Mouse (Mus musculus) heart, postnatal 14 days (tissue): ENCODE measurements around the gene Wfikkn1. TPM values are rescaled to one million over a fixed set of nuclear protein-coding genes. Genes with fewer than 3 reads are reported as not detected.

Source experiments
- DNase-seq, 2 experiments: peaks; one replicate each; pipeline ENCODE4 v3.0.0; 2021 to 2022
- intact Hi-C: fragments of 180-260 bp; cut with DNase I; formaldehyde crosslinking; loops from one replicate; pipeline ENCODE4 v1.15.1; 2025
- long read RNA-seq, 2 experiments: library from polyadenylated mRNA; stranded (forward); transcript quantifications; one replicate each; pipeline ENCODE4 v2.0.0; 2021
- total RNA-seq, 2 experiments: library from RNA; stranded (reverse); gene quantifications; 2 replicates each; pipeline ENCODE4 v1.2.3; 2021

The Wfikkn1 gene
- total RNA-seq, result under 1 TPM; 0.91 to 1.00 TPM
- long read RNA-seq, experiment 1, result 0 reads
- long read RNA-seq, experiment 2, result 0 reads

DNA sequence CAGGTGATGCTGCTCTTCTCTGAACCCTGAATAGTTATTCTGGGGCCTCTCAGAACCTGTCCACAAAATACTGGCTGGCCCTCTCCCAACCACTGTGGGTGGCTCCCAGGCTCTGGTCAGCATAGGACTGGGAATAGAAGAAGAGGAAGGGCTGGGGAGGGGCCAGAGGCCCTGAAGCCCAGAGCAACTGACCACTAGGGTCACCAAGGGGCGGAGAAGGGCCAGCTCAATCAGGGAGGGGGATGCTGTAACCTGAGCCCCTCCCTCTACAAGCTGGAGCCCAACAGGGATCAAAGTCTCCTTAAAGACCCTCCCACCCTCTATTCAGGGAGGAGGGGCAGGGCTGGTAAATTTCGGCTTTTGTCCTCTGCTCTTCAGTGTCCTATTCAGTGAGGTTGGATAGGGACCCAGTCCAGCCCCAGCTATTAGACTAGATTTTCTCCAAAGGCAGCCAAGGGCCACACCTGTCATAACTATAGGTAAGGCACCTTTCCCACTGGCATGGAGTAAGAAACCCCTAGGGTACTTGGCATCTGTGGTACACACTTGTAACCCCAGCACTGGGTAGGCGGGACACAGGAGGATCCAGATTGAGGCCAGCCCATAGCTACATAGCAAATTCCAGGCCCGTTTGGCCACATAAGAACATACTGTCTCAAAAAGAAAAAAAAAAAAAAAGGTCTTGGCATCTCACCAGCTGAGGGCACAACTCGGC lies at the start of gene Wfikkn1:
TSS of gene Wfikkn1 (minus strand) at position 663 of the 715 bp plus-strand sequence.
- no peak for DNase-seq
- intact Hi-C loops, result no loop called here

DNA sequence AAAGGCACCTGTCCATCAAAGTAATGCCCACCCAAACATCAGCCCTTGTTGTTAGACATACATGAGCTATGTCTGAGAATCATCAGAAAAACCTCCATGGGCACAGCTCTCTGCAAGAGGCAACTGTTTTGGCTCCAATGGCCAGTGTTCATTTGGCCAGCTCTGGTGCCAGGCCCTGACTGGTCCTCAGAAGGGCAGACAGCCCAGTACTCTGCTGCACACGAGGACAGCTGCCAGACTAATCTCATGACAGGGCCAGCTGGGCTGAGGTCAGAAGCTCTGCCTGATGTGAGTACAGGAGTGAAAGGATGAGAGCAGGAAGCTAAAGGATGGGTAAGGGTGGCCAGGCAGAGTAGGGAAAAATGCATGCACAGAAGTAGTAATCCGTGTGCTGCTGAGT lies 44.7 kb upstream of the Wfikkn1 start:
- intact Hi-C loops, result loop anchor here (5.0 kb wide), 1 partner anchor 33 kb away; no protein-coding TSS in a partner anchor
- peak; percentile 40 to 72 for DNase-seq

DNA sequence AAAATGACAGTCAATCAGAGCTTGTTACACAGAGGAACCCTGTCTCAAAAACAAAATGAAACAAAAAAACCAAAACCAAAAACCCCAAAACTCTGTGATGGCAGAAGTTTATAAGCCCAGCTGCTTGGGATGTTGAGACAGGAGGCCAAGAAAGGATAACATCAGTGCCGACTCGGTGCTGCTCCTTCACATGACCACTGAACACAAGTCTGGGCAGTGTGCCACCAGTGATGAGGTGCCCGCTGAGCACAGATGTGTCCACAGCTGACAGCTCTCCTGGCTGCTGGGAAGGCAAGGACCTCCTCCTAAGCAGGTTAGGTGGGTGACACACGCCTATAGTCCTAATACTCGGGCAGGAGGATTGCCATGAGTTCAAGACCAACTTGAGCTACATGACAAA lies 41.5 kb upstream of the Wfikkn1 start:
- peak in 1 of 2 experiments; percentile 22 for DNase-seq
- intact Hi-C loops, result no loop called here

DNA sequence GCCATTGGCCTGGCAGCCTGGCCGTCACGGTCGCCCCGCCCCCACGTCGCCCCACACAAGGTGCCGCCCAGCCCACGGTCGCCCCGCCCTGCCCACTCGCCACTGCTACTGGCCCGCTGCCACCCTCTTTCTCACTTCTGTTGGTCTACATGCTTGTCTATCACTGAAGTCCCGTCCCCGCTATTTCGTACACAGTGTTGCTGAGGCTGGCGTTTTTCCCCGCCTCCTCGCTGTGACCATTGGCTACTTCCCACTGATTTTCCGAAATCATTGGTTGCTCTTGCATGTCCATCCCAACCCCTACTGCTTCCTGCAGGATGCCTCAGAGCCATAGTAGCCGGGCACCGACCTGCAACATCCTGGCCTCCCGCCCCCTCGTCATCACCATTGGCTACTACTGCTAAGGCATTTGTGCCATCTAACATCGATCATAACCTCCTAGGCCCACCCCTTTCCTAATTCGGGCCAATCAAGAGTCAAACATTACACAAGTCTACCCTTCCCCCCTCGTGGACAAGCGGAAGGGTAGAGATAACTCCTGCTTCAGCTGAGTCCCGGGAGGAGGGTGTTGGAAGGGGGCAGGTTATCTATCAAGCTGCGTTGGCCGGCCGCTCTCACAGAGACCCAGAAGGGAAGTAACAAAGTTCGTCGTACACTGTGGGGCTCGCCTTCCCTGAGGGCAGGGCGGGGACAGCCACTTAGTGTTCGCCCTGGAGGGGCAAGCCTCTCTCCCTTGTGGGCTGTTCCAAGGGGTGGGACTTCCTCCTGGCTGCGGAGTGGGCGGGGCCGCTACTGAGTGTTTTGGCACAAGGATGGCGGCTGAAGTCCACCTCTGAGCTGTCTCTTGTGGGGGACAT lies 39.4 kb upstream of the Wfikkn1 start:
- DNase-seq, result peak; percentile 100
- intact Hi-C loops, result no loop called here

DNA sequence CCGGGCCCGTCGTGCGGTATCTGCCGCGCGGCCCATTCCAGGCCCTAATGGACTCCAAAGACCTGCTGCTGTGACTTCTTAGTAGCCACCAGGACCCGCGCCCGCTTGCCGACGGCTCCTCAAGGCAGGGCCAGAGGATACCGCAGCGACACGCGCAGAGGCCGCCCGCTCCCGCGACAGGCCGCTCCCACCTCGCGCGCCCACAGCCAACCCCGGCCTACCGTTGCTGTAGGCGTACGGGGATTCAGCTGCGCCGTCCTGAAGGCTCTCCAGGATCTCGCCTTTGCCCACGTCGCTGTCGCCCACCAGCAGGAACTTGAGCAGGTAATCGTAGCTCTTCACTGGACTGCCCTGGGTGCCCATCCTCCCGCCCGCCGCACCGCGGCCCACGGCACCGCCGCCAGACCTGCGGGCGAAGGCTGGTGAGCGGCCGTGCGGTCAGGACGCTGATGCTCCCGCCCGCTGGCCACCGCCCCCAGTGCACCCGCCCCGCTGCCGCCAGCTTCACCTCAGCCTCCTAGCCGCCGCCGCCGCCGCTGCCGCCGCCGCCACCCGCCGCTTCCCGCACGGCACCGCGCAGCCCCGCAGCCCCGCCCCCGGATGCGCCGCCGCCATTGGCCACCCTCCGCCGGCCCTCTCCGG lies 38.6 kb upstream of the Wfikkn1 start, which contains the start of gene Rab40c:
TSS of gene Rab40c (minus strand) at position 584 of the 642 bp plus-strand sequence.
- DNase-seq, result peak in 1 of 2 experiments; percentile 49
- intact Hi-C loops, result no loop called here

DNA sequence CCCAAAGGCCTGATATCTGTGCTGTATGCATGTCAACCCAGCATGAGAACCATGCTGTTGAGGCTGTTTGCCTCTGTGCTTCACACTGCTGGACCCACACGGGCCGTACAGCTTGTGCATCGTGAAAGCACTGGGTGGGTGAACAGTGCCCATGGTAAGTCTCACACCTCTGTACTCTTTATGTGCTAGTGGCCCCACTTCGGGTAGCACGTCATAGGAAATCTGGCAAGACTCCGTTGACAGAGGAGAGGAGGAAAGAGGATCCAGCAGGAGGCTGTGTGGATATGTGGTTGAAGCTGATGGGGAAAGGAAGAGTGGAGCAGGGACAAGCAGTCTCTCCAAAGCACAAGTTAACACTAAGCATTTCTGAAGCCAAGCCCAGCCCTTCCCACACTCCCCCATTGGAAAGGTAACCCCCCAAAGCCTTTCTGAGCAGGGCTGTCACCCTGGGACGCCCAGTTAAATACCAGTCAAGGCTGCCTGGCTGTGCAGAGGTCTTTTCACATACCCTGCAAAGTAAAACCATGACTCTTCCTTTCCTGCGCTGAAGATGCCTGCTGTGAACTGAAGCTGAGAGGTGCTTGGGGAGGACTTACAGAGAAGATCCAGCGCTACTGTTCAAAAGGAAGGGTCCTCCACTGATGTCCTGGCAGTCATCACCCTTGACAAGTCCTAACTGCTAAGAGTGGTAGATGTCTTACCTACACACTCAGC lies 37.5 kb upstream of the Wfikkn1 start:
- intact Hi-C loops, result no loop called here
- no peak for DNase-seq

DNA sequence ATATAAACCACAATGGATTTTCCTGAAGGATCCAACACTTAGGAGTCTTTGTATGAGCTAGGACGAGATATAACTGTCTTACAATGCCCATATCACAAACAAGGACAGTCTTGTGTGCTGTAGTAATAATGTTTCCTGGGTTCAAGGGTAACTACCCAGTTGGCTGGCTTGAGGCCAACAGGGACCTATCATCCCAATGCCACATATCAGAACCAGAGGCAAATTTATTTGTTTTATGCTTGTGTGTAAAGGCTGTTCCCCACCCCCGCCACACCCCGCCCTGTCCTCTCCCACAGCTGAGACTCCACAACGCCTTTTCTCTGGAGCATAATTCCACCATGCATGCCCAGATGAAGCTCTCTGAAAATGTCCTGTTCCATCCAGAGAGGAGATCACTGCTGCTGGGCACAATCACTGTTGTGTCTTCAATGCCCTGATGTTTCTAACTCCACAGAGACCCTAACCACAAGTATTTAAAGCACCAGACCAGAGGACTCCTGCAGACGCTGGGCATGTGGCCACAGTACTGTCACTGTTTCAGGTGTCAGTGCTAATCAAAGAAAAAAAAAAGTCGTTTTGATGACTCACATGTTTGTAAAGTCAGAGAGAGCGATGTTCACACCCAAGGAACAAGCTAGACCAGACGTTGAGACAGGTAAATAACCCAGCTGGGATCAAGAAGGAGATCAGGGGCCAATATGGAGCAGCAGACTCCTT lies 36.4 kb upstream of the Wfikkn1 start:
- intact Hi-C loops, result no loop called here
- no peak for DNase-seq

DNA sequence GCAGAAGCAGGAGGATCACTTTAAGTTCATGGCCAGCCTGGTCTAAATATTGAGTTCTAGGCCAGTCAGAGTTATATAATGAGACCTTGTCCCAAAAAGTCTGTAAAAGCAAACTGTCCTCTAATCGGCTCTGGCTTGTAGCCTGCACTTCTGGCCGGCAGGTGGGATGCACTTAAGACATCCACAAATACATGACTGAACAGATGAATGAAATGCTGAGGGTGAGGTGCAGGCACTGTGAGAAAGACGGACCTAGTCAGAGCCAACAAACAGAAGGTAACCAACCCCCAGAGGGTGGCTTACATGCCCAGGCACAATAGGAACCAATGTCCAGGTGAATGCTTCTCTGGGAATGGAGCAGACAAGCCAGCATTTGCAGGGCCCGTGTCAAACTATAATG lies 33.6 kb upstream of the Wfikkn1 start:
- intact Hi-C loops, result no loop called here
- no peak for DNase-seq

DNA sequence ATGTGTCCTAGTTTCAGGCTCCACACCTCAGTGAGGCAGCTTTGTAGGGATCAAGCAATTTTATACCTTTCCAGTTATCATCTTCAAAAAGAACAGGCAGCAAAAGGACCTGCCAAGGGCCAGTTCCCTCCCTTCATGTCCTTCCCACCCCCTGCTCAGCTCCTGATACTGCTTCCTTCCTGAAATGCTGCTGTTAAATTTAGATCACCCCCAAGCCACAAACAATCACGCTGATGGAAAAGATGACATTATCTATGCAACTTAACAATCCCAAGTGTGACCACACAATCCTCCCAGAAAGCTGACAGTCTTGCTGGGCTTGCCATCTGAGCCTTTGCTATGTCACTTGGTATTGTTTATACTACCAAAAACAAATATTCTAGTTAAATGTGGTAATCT lies 33.2 kb upstream of the Wfikkn1 start:
- intact Hi-C loops, result loop anchor here (2.0 kb wide), 1 partner anchor 17 kb away; no protein-coding TSS in a partner anchor
- peak in 1 of 2 experiments; percentile 18 for DNase-seq

DNA sequence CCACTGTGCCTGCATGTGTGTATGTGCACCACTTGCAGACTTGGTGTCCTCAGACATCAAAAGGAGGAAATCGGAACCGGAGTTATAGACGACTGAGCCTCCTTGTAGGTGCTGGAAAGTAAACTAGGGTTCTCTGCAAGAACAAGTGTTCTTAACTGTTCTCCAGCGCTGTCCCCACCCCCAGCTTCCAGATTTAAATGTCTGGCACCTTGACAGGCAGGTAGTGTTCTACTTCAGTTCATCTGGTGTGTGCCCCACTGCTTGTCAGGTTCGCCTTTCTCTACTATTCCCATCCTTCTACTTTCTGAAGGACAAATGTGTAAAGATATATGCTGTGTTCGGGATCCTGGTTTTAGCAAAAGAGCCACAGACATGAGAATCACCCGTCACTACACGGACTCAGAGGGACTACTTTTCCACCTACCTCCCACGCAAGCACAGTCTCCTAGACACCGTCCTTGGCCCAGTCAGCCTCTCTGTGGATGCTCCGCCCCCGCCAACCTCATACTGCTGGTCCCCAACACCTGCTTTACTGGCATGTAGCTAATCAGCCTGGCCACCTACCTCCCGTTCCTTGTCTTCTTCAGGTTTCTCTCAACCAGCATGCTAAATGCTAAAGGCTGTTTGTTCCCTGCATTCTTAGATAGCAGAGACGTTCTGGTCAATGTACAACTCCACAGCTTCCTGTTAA lies 32.7 kb upstream of the Wfikkn1 start:
- intact Hi-C loops, result loop anchor here (2.0 kb wide), 1 partner anchor 17 kb away; no protein-coding TSS in a partner anchor
- no peak for DNase-seq

DNA sequence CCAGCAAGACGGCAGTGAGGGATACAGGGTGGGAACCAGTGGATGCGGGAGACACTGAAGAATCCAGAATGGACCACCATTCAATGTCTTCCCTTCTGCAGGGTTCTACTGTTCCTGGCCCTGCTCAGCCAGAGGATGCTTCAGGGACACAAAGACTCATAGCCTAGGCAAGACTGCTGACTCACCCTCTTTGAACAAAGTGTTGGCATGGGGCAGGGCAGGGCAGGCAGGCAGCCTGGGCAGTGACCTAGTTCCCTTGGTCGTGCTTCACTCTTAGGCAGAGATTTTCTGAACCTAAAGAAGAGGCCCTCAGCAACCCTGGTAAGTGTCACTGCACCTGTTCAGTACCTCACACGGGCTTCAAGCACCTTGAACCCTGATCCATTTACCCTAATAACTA lies 31.2 kb upstream of the Wfikkn1 start:
- peak; percentile 22 to 30 for DNase-seq
- intact Hi-C loops, result loop anchor here (2.0 kb wide), 1 partner anchor 15 kb away; no protein-coding TSS in a partner anchor

DNA sequence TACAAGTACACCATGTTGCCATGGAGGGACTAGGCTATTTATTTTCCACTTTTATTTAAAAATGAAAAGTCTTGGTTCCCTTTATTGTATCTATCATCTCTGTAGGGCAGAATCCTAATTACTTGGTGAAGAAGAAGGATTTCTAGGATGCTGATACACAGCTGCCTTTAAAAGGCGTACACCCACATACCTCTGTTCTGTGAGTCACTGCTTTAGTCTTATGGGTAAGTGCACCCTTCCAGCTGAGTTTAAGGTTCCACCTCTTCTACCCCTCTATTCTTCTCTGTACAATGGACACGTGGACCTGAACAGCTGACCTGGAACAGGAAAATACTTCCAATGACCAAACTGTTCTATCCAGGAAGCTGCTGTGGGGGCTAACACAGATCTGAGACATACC lies 27.0 kb upstream of the Wfikkn1 start:
- intact Hi-C loops, result no loop called here
- no peak for DNase-seq

DNA sequence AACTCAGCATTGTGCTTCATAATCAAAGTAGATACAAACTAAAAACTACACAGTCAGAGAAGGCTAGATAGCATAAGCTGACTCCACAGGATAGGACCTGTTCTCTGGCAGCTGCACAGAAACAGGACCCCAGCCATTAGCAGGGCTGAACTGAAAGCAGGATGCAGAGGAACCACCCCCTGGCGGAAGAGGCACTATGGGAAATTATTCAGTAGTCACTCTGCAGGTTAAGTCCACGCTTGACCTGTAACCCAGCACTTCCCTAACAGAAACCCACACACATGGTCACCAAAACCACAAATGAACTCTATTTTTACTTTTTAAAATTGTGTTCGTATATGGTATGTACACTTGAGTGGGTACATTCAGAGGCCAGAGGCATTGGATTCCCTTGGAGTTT lies 22.4 kb upstream of the Wfikkn1 start:
- intact Hi-C loops, result no loop called here

DNA sequence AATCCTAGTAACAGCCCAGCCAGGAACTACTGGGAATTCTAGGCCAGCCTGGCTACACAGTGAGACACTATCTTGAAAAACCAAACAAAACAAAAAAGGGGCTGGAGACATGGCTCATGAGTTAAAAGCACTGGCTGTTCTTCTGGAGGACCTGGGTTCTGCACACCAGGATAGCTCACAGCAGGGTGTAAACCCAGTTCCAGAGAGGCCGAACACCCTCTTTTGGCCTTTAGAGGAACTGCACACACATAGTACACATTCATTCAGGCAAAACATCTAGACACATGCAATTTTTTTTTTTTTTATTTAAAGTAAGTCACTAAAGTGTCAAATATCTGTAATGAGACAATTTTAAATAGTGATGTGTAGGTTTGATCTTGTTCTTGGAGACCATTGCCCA lies 19.5 kb upstream of the Wfikkn1 start:
- intact Hi-C loops, result no loop called here
- DNase-seq, result no peak

More for the DNA sequence above, 22.4 kb upstream of the Wfikkn1 start:
- no peak for DNase-seq

DNA sequence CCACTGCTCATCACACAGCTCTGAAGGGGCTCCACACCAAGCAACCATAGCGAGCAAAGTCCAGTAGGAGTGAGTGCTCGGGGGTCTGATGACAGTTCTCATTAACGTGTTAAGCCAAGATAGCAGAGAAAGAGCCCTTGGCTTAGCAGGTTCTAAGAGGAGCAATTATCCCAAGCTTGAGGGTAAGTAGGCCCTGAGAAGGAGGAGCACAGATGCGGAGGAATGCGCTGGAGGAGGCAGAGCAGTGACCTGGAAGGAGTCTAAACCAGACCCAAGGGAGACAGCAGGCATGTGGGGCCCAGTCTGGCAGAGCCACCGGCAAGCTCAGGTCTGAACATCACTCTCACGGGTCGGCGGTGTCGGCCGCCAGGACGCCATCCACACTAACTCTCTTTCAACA lies 15.2 kb upstream of the Wfikkn1 start:
- intact Hi-C loops, result loop anchor here (2.0 kb wide), 1 partner anchor 17 kb away; no protein-coding TSS in a partner anchor
- DNase-seq, result no peak

DNA sequence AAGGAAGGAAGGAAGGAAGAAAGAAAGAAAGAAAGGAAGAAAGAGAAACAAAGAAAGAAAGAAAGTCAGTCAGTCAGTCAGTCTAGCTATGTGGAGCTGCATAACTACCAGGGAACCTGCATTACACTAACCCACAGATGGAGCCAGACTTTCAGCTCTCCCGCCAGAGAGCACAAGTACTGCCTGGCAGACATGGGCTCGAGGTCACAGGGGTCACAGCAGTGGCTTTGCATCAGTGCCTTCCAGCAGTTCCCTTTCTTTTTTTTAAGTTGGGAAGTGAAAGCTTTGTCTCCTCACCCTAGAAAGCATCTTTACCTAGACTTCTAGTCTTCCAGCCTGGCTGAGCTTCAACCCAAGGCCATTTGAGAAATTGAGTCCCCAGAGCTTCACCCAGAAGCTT lies 14.8 kb upstream of the Wfikkn1 start:
- peak in 1 of 2 experiments; percentile 33 for DNase-seq
- intact Hi-C loops, result no loop called here

DNA sequence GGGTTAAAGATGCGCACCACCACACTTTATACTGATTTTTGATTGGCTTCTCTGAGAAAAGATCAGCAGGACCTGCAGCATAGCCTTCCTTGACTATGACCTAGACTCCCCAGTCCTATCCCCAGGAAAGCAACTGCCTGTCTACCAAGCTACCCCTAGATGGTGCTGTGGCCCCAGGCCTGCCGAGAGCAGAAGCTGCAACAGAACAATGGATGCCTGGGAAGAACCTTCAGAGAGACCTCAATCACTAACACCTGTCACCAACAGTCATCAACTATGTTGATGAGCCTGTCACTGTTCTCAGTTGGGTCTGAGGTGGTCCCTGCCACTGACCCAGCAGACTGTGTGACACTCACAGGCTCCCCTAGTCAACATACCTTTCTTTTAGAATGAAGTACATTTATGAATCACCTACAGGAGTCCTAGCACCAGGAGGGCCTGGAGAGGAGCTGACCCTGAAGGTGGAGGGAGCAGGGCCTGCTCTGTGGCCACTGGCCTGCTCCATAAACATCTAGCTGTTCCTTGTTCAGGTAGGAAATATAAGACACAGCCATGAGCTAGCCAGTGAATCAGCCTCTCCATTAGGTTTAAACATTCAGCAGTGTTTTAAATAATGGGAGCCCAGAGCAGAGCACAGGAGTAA lies 13.4 kb upstream of the Wfikkn1 start:
- intact Hi-C loops, result loop anchor here (1.0 to 5.0 kb wide), 4 partner anchors 33 to 198 kb away; partner anchors contain the start of genes Capn15 and Decr2
- peak; percentile 78 to 80 for DNase-seq

DNA sequence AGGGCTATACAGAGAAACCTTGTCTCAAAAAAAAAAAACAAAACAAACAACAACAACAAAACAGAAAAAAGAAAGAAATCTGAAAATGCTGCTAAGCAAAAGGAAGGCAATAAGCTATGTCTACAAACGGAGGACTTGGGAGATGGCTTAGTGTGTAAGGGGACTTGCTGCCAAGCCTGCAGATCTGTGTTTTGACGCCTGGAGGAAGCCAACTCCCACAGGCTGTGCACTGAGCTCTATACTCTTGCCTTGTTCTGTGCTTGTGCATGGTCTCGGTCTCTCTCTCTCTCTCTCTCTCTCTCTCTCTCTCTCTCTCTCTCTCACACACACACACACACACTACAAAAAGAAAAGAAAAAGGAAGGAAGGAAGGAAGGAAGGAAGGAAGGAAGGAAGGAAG lies 8.2 kb upstream of the Wfikkn1 start:
- DNase-seq, result no peak
- intact Hi-C loops, result no loop called here
